Mouse (Mus musculus) hindbrain, embryonic 12.5 days (tissue): Measurements from ENCODE around the gene Cotl1. TPM values are rescaled to one million over a fixed set of nuclear protein-coding genes. Genes with fewer than 3 reads are reported as not detected.
"Not testable (repeated sequence)": the region's sequence is repeated elsewhere in the genome, so short reads cannot be mapped to it uniquely, and the experiment has no call there.

Source experiments
- ATAC-seq: fragments of 200-750 bp; cut with Nextera tagmentation; 2 replicates; pipeline ENCODE4 v1.8.0; 2017; ENCODE audit warnings: moderate TSS enrichment; ENCODE audit not compliant: low FRiP score
- H3K27ac ChIP-seq: fragments of 300-500 bp; sonication (generic); 2 replicates; pipeline ENCODE4 v1.5.1; 2016; ENCODE audit warnings: mild to moderate bottlenecking
- H3K27me3 ChIP-seq: fragments of 300-500 bp; sonication (generic); 2 replicates; pipeline ENCODE4 v1.6.1; 2016; ENCODE audit warnings: mild to moderate bottlenecking
- H3K36me3 ChIP-seq: fragments of 300-500 bp; sonication (generic); 2 replicates; pipeline ENCODE4 v1.6.1; 2016; ENCODE audit warnings: mild to moderate bottlenecking
- H3K4me1 ChIP-seq: fragments of 300-500 bp; sonication (generic); 2 replicates; pipeline ENCODE4 v1.6.1; 2016
- H3K4me2 ChIP-seq: fragments of 300-500 bp; sonication (generic); replicated peaks from 2 replicates; pipeline ENCODE4 v1.6.1; 2016; ENCODE audit warnings: mild to moderate bottlenecking
- H3K4me3 ChIP-seq: fragments of 300-500 bp; sonication (generic); 2 replicates; pipeline ENCODE4 v1.5.1; 2016; ENCODE audit warnings: mild to moderate bottlenecking
- H3K9ac ChIP-seq: fragments of 300-500 bp; sonication (generic); 2 replicates; pipeline ENCODE4 v1.6.1; 2016; ENCODE audit warnings: mild to moderate bottlenecking, moderate library complexity
- H3K9me3 ChIP-seq: fragments of 300-500 bp; sonication (generic); replicated peaks from 2 replicates; pipeline ENCODE4 v1.6.1; 2016; ENCODE audit warnings: mild to moderate bottlenecking
- WGBS: fragments of 180-500 bp; shearing (Covaris S2); methylation state at CpG from one replicate; pipeline ENCODE4 v1.1.7; 2016; 5-methylcytosine and 5-hydroxymethylcytosine counted together
- polyA plus RNA-seq: library from polyadenylated mRNA; unstranded; fragments of >200 nt; fragmentation: Nextera tagmentation; extraction: Ambion mirVana; gene quantifications from 2 replicates; pipeline ENCODE4 v1.2.1, GENCODE M21; 2016

Gene Cotl1
- polyA plus RNA-seq, 1 experiment from 2014 or later: 142 TPM

- Histone ChIP-seq H3K36me3 (no peaks in the 10 kb centered on the region), H3K4me1 (peaks cover 9% of the 10 kb centered on the region; the same call in 1 of the 2 replicates), H3K9me3 (no peaks in the 10 kb centered on the region), H3K4me3 (no peak overlapping the region), H3K4me2 (no peak overlapping the region), H3K27me3 (no peaks in the 10 kb centered on the region; the same call in 1 of the 2 replicates), H3K9ac (no peak overlapping the region), H3K27ac (no peak overlapping the region)
- no peak for ATAC-seq
- WGBS: 78% methylated on average over 6 of the region's 6 CpGs
These were observed 17.4 kb upstream of the Cotl1 start for GRCm38 (mm10) chr8:119857767-119858166.

GRCm38 (mm10) chr8:119855656-119856055 is 15.3 kb upstream of the Cotl1 start:
- no peaks in the 10 kb centered on the region for H3K9me3 ChIP-seq
- H3K4me1 ChIP-seq: 0 out of 2 replicates have a peak, but pooled peaks cover 3% of the 10 kb centered on the region
- 89% methylated on average over 5 of the region's 5 CpGs for WGBS

DNA sequence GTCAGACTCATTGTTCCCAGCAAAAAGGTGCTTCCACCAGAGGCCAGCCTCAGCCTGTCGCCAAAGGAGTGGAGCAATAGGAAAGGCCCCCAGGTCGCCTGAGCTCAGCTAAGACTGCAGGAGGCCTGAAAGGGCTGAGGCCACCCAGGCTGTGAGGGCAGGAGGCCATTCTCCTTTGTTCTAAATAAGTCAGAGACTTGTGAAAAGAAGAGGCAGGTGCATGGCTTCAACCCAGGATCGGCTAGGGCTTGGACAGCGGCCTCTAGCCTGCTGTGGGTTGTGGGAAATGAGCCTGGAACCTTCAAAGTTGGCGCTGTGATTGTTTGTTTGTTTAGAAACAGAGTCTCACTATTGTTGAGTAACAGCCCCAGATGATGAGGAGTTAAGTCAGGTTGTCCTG is 13.7 kb upstream of the Cotl1 start:
- H3K27ac ChIP-seq: no peak overlapping the region
- H3K4me3 ChIP-seq: no peak overlapping the region
- no peaks in the 10 kb centered on the region for H3K36me3 ChIP-seq
- H3K9ac ChIP-seq: no peak overlapping the region
- H3K4me1 ChIP-seq: 0 out of 2 replicates have a peak, but pooled peaks cover 3% of the 10 kb centered on the region
- no peak for ATAC-seq
- H3K9me3 ChIP-seq: 0 out of 2 replicates have a peak, but pooled peaks cover 3% of the 10 kb centered on the region
- no peaks in the 10 kb centered on the region; the same call in 1 of the 2 replicates for H3K27me3 ChIP-seq
- WGBS: 35% methylated on average over 5 of the region's 5 CpGs
- no peak overlapping the region for H3K4me2 ChIP-seq

More at GRCm38 (mm10) chr8:119855656-119856055, 15.3 kb upstream of the Cotl1 start:
- Histone ChIP-seq H3K27me3 (no peaks in the 10 kb centered on the region; the same call in 1 of the 2 replicates), H3K27ac (no peak overlapping the region), H3K4me2 (no peak overlapping the region), H3K4me3 (no peak overlapping the region), H3K36me3 (no peaks in the 10 kb centered on the region), H3K9ac (no peak overlapping the region)
- ATAC-seq: no peak

DNA sequence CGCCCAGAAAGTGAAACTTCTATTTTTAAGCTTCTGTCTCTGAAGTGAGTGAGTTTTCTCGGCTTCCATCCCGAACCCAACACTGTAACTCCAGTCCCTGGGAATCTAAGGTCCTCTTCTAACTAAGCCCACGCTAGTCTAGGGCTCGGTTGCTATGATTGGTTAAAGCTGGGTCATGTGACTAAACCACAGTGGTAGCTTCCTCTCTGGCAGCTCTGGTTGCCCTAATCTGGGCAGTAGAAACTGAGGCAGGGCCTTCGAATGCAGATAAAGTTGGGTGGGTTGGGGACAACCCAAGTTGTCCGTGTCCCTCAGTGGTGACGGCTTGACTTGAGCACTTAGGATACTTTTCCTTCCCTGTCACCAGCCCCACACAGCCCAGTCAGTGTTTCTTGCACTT is 13.2 kb upstream of the Cotl1 start:
- ATAC-seq: no peak
- 60% methylated on average over 8 of the region's 8 CpGs for WGBS

DNA sequence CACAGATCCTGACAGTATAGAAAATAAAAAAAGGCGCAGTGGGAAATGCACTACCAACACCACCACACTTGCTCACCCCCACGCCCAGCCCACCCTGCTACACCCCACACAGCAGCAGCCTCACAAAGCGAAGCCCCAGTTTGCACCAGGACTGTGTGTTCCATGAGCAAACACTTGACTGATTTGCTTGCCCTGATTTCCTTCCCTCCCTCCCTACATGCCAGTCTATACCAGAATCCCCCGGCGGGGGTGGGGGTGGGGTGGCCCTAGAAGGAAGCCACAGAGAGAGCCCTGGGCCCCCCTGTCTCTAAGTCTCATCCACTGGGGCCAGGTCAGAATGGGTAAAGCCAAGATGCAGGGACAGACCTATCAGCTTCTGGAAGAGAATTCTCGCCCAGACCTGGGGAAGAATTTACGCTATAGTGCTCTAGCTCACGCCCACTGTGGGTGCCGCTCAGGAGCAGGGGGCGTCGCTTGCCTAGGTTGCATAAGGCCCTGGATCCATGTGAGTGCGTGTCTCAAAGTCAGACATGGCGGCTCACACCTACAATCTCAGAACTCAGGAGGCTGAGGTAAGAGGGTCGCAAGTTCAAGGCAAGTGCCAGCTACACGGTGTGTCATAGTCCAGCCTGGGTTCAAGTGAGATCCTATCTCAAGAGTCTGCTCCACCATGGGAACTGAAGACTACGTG is 7.0 kb upstream of the Cotl1 start:
- no peak for ATAC-seq
- Histone ChIP-seq H3K4me2 (no peak overlapping the region), H3K27me3 (no peaks in the 10 kb centered on the region), H3K4me1 (no peaks in the 10 kb centered on the region), H3K36me3 (no peaks in the 10 kb centered on the region), H3K9me3 (0 out of 2 replicates have a peak, but pooled peaks cover 3% of the 10 kb centered on the region), H3K27ac (no peak overlapping the region), H3K9ac (no peak overlapping the region), H3K4me3 (no peak overlapping the region)
- 89% methylated on average over 16 of the region's 16 CpGs for WGBS

More for the DNA sequence above, 13.2 kb upstream of the Cotl1 start:
- Histone ChIP-seq H3K9me3 (0 out of 2 replicates have a peak, but pooled peaks cover 3% of the 10 kb centered on the region), H3K9ac (no peak overlapping the region), H3K4me1 (0 out of 2 replicates have a peak, but pooled peaks cover 3% of the 10 kb centered on the region), H3K36me3 (no peaks in the 10 kb centered on the region), H3K4me3 (no peak overlapping the region), H3K4me2 (no peak overlapping the region), H3K27ac (no peak overlapping the region), H3K27me3 (no peaks in the 10 kb centered on the region; the same call in 1 of the 2 replicates)

GRCm38 (mm10) chr8:119845741-119846140 is 5.4 kb upstream of the Cotl1 start:
- not testable (repeated sequence) for H3K4me1 ChIP-seq

GRCm38 (mm10) chr8:119844577-119844976 is 4.2 kb upstream of the Cotl1 start:
- Histone ChIP-seq H3K27ac (no peak overlapping the region), H3K9ac (no peak overlapping the region), H3K27me3 (no peaks in the 10 kb centered on the region), H3K9me3 (0 out of 2 replicates have a peak, but pooled peaks cover 2% of the 10 kb centered on the region), H3K4me1 (peaks cover 9% of the 10 kb centered on the region), H3K4me3 (no peak overlapping the region), H3K36me3 (no peaks in the 10 kb centered on the region), H3K4me2 (no peak overlapping the region)
- no peak for ATAC-seq
- 55% methylated on average over 8 of the region's 8 CpGs for WGBS

More at GRCm38 (mm10) chr8:119845741-119846140, 5.4 kb upstream of the Cotl1 start:
- H3K4me2 ChIP-seq, H3K27me3 ChIP-seq, H3K36me3 ChIP-seq, ATAC-seq, H3K9ac ChIP-seq, H3K9me3 ChIP-seq, H3K27ac ChIP-seq, H3K4me3 ChIP-seq: not testable (repeated sequence)
- WGBS: 83% methylated on average over 7 of the region's 7 CpGs

DNA sequence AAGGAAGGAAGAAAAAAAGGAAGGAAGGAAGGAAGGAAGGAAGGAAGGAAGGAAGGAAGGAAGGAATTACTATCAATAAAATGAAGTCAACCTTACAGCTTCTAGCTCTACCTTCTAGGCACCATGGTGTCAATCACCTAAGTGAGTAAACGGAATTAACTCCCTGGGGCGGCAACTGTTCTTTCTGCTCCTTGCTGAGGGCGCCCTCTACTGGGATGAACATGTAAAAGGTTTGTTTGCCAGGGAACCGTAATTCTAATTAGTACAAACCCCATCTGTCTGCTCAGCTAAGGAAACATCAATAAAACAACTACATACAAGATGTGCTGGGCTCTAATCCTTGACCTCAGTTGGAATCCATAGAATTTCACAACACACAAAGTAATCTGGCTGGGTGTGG is 3.1 kb upstream of the Cotl1 start:
- no peaks in the 10 kb centered on the region for H3K9me3 ChIP-seq
- peaks cover 20% of the 10 kb centered on the region for H3K4me1 ChIP-seq
- H3K27me3 ChIP-seq: no peaks in the 10 kb centered on the region
- no peak overlapping the region for H3K4me2 ChIP-seq
- no peaks in the 10 kb centered on the region for H3K36me3 ChIP-seq
- H3K9ac ChIP-seq: no peak overlapping the region
- 0% methylated on average over 4 of the region's 4 CpGs for WGBS
- no peak for ATAC-seq
- no peak overlapping the region for H3K4me3 ChIP-seq
- H3K27ac ChIP-seq: no peak overlapping the region

DNA sequence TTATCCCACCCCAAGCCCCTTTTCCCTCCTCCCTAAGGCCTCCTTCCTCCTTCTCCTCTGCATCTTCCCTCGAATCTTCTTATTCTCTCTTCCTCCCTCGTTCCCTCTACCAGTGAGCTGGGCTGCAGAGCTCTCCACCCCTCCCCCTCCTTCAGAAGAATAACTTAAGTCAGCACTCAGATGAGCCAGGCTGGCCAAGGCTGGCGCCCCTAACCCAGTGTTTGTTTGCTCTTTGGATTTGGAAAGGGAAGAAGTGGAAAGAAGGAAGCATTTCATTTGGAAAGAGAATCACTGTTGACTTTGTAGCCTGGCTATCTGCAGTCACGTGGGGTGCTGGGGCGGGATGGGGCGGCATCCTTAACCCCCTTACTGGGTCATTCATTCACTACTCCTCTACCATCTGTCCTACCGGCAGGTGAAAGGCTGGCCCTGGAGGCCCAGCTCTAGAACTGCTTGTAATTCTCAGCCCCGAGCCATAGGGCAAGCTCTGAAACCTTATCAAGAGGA is 614 bp upstream of the Cotl1 start:
- ATAC-seq: no peak; the same call in 1 of the 2 replicates
- peak overlapping the region; percentile 86 for H3K27ac ChIP-seq
- peak overlapping the region; percentile 71 for H3K4me3 ChIP-seq
- H3K27me3 ChIP-seq: no peaks in the 10 kb centered on the region
- 7% methylated on average over 8 of the region's 8 CpGs for WGBS
- H3K36me3 ChIP-seq: no peaks in the 10 kb centered on the region
- H3K9me3 ChIP-seq: no peaks in the 10 kb centered on the region
- peak overlapping the region; percentile 87 for H3K4me2 ChIP-seq
- peak overlapping the region; percentile 78 for H3K9ac ChIP-seq
- H3K4me1 ChIP-seq: peaks cover 45% of the 10 kb centered on the region

- Histone ChIP-seq H3K9me3 (no peaks in the 10 kb centered on the region), H3K27ac (peak overlapping the region; percentile 86), H3K27me3 (no peaks in the 10 kb centered on the region), H3K4me3 (peak overlapping the region; percentile 71), H3K9ac (peak overlapping the region; percentile 78), H3K4me2 (peak overlapping the region; percentile 87), H3K4me1 (peaks cover 56% of the 10 kb centered on the region), H3K36me3 (0 out of 2 replicates have a peak, but pooled peaks cover 7% of the 10 kb centered on the region)
- WGBS: 10% methylated on average over 14 of the region's 14 CpGs
- ATAC-seq: no peak
These were observed 824 bp downstream of the Cotl1 start for GRCm38 (mm10) chr8:119839419-119840021.

GRCm38 (mm10) chr8:119838983-119839340 is 1.4 kb downstream of the Cotl1 start:
- Histone ChIP-seq H3K4me1 (peaks cover 56% of the 10 kb centered on the region), H3K27me3 (no peaks in the 10 kb centered on the region), H3K4me3 (peak overlapping the region; percentile 71), H3K36me3 (0 out of 2 replicates have a peak, but pooled peaks cover 7% of the 10 kb centered on the region), H3K4me2 (peak overlapping the region; percentile 87), H3K9ac (peak overlapping the region; percentile 78), H3K27ac (peak overlapping the region; percentile 86), H3K9me3 (no peaks in the 10 kb centered on the region)
- 71% methylated on average over 4 of the region's 4 CpGs for WGBS
- ATAC-seq: no peak
